Mouse (Mus musculus): ENCODE data around the gene Ubtd2. TPM values are rescaled to one million over a fixed set of nuclear protein-coding genes. Genes with fewer than 3 reads are reported as not detected.
"Not testable (repeated sequence)": the region's sequence is repeated elsewhere in the genome, so short reads cannot be mapped to it uniquely, and the experiment has no call there.

Ubtd2 gene
- total RNA-seq, 2 experiments from 2014 or later: 26.1 to 30.9 TPM

- DNase-seq (ENCODE audit: low spot score in 2 of 2): no peak
Measured at GRCm38 (mm10) chr11:32456356-32456755, 1.2 kb downstream of the Ubtd2 start.

- DNase-seq (ENCODE audit: low spot score in 2 of 2): no peak
Measured at GRCm38 (mm10) chr11:32464282-32464681, 9.1 kb downstream of the Ubtd2 start.

- DNase-seq (ENCODE audit: low spot score in 2 of 2): no peak
Measured at GRCm38 (mm10) chr11:32471925-32472324, 16.8 kb downstream of the Ubtd2 start.

- DNase-seq (ENCODE audit: low spot score in 2 of 2): no peak
Measured at GRCm38 (mm10) chr11:32474725-32475124, 19.6 kb downstream of the Ubtd2 start.

- DNase-seq (ENCODE audit: low spot score in 2 of 2): no peak
Measured at GRCm38 (mm10) chr11:32475487-32476236, 20.5 kb downstream of the Ubtd2 start.

DNA sequence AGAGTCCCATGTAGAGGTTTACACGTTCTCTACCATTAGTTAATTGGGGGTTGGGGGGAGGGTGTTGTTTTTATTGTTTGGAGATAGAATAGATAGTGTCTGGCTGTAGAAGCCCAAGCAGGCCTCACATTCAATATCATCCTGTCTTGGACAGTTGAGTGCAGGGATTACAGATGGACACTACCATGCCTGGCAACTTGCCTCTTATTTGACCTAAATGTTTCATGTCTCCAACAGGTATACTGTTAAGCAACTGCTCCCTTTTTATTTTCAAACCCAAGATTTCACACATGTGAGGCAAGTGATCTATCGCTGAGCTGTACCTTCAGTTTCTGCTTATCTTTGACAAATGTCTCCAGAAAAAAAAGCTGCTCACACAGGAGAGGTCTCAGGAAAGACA lies 26.4 kb downstream of the Ubtd2 start:
- DNase-seq (ENCODE audit: low spot score in 2 of 2): no peak

GRCm38 (mm10) chr11:32485290-32485689 lies 30.1 kb downstream of the Ubtd2 start:
- DNase-seq (ENCODE audit: low spot score in 2 of 2): no peak

DNA sequence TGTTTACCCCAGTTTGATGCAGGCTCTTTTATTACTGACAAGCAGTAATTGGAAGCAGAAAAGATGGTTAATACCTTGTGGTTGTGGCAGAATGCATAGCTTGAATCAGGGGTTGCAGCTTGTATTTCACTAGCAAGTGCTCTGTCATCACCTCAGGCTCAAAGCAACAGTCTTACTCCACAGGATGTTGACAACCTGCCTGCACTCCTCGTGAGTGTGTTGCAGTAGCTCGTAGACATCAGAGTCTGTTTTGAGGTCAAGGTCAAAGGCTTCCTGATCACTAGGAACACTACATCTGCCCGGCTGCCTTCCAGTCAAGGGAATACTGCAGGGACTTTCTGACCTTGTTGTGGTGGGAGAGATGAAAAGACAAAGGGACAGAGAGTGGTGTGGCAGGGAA lies 31.5 kb downstream of the Ubtd2 start:
- no peak for DNase-seq (ENCODE audit: low spot score in 2 of 2)

- DNase-seq (ENCODE audit: low spot score in 2 of 2): no peak
Measured at GRCm38 (mm10) chr11:32487501-32487900, 32.3 kb downstream of the Ubtd2 start.

DNA sequence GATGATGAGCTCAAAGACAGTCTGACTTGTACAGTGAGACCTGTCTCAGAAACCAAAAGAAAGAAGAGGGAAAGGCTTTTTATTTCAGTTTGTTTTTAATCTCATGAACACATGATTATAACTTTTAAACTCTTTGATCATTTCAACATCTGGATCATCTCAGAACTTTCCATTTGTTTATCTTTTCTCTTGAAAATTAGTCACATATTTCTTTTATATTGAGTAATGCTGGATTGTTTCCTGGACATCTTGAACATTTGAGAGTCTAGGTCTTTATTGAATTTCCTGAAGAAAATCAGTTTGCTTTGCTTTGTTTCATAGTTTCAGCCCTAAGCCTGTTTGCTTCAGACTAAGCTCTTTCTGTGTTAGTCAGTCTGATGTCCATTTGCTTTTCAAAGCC lies 33.2 kb downstream of the Ubtd2 start:
- no peak for DNase-seq (ENCODE audit: low spot score in 2 of 2)

- no peak for DNase-seq (ENCODE audit: low spot score in 2 of 2)
Measured at GRCm38 (mm10) chr11:32488808-32489670, 33.9 kb downstream of the Ubtd2 start.

DNA sequence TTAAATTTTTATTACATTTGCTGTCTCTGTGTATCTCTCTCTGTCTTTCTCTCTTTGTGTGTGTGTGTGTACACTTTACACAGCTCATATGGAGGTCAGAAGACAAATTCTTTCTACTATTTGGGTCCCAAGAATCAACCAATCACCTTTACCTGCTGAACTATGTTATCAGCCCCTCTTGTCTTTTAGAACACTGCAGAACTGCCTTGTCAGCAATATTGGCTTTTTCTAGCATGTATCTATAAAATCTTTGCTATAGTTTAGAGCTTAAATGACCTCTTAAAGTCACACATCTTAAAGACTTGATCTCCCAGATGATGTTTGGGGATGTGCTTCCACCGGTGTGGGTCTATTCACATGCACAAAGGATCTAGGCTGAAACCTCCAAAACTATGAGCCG lies 35.9 kb downstream of the Ubtd2 start:
- no peak for DNase-seq (ENCODE audit: low spot score in 2 of 2)

- DNase-seq (ENCODE audit: low spot score in 2 of 2): no peak
Measured at GRCm38 (mm10) chr11:32493312-32493711, 38.1 kb downstream of the Ubtd2 start.

DNA sequence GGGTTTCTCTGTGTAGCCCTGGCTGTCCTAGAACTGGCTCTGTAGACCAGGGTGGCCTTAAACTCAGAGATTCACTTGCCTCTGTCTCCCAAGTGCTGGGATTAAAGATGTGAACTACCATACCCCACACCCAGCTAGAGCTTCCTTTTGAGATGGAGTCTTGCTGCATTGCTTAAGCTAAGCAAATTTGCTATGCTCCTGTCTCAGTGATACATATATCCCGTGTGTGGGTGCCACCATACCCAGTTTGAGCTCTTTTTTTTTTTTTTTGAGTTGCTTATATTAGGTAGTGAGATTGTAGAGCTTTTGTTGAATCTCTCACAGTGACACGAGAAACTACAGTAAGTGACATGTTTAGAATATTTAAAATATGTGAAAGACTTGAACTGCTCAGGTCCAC lies 40.1 kb downstream of the Ubtd2 start:
- DNase-seq (ENCODE audit: low spot score in 2 of 2): no peak

DNA sequence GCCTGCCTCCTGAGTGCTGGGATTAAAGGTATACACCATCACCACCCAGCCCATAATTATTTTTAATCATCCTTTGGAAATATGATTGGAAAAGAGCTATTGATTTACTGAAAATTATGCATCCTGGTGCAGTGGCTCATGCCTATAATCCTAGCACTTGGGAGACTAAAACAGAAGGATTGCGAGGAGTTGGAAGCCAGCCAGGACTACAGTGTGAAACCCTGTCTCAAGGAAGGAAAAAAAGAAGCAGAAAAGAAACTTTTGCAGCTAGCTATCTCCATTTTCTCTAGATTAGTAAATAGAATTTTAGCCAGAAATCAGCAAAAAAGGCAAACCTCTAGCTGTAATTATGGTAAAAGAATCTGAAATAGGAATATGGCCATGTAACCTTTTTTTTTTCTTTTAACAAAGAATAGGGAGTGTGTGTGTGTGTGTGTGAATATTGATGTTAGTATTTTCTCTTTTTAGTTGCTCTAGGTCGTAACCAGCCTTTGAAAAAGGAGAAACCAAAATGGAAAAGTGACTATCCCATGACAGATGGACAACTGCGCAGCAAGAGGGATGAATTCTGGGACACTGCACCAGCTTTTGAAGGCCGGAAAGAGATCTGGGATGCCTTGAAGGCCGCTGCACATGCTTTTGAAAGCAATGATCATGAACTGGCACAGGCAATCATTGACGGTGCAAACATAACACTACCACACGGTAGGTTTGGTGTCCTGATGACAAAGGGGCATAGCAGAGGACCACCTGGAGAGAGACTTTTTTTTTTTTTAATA lies 43.8 kb downstream of the Ubtd2 start:
- no peak for DNase-seq (ENCODE audit: low spot score in 2 of 2)

- no peak for DNase-seq (ENCODE audit: low spot score in 2 of 2)
Measured at GRCm38 (mm10) chr11:32499931-32500330, 44.8 kb downstream of the Ubtd2 start.

- DNase-seq (ENCODE audit: low spot score in 2 of 2): no peak
Measured at GRCm38 (mm10) chr11:32503711-32504110, 48.5 kb downstream of the Ubtd2 start.

DNA sequence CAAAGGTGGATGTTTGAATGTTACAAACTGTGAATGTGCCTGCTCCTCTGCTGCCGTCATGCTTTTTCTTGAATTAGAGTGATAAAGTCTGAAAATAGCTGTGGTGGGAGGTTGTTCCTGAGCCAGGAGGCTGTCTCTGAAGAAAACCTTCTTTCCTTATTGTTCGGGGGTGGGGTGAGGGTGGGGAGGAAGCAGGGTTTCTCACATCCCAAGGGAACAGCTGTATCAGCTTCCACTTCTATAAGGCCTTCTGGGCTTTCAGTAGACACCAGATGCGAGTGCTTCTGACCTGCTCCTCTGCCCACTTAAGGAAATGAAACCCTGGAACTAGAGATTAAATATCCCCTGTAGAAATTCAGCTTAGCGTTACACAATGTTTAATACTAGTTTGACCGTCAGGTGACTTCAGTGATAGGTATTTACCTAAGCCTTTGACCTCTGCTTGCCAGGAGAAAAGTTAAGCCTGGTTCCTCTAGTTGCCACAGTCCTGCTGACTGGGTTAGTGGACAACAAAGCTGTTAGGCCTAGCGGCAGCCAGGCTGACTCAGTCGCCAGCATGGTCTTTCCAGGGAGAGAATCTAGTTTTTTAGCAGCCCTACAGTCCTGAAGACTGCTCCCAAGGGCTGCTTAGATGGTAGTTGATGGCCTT lies 50.0 kb downstream of the Ubtd2 start:
- no peak for DNase-seq (ENCODE audit: low spot score in 2 of 2)

DNA sequence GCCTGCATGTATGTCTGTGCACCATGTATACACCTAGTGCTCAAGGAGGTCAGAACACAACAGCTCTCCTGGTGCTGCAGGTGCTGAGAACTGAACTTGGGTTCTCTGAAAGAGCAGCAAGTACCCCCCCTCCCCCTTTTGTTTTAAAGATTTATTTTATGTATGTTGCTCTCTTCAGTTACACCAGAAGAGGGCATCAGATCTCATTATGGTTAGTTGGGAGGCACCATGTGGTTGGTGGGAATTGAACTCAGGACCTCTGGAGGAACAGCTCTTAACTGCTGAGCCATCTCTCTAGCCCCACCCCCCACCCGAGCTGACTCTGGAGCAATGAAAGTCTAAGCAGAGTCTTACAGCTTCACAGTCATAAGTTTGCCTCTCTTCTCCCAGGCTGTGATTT lies 55.8 kb downstream of the Ubtd2 start:
- DNase-seq (ENCODE audit: low spot score in 2 of 2): no peak

DNA sequence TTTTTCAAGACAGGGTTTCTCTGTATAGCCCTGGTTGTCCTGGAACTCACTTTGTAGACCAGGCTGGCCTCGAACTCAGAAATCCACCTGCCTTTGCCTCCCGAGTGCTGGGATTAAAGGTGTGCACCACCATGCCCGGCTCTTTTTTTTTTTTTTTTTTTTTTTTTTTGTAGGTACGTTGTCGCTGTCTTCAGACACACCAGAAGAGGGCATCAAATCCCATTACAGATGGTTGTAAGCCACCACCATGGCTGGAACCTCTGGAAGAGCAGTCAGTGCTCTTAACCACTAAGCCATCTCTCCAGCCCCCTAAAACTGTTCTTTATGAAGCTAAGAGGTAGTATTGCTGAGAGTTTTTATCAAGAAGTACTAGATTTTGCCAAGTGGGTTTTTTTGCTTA lies 59.7 kb downstream of the Ubtd2 start:
- DNase-seq (ENCODE audit: low spot score in 2 of 2): not testable (repeated sequence)

- no peak for DNase-seq (ENCODE audit: low spot score in 2 of 2)
Measured at GRCm38 (mm10) chr11:32516091-32516490, 60.9 kb downstream of the Ubtd2 start.
